Mouse (Mus musculus) heart, embryonic 11.5 days (tissue): ENCODE results near the gene Itgae. TPM values are rescaled to one million over a fixed set of nuclear protein-coding genes. Genes with fewer than 3 reads are reported as not detected.
A peak's percentile ranks its signal among the peaks of the same experiment; 100 is the strongest.

ENCODE experiments used
- ATAC-seq: fragments of 200-750 bp; cut with Nextera tagmentation; replicated peaks from 2 replicates; pipeline ENCODE4 v1.8.0; 2017; ENCODE audit warnings: moderate library complexity; ENCODE audit not compliant: insufficient number of reproducible peaks, low FRiP score, low TSS enrichment
- H3K27ac ChIP-seq: fragments of 300-500 bp; sonication (generic); 2 replicates; pipeline ENCODE4 v1.5.1; 2014; ENCODE audit warnings: mild to moderate bottlenecking, low read depth, low read length
- H3K27me3 ChIP-seq: fragments of 300-500 bp; sonication (generic); 2 replicates; pipeline ENCODE4 v1.6.1; 2014; ENCODE audit warnings: mild to moderate bottlenecking, low read length, mixed read lengths; ENCODE audit not compliant: control insufficient read depth, insufficient read depth
- H3K36me3 ChIP-seq: fragments of 300-500 bp; sonication (generic); 2 replicates; pipeline ENCODE4 v1.6.1; 2014; ENCODE audit warnings: mild to moderate bottlenecking, low read length, moderate library complexity, mixed read lengths; ENCODE audit not compliant: control insufficient read depth, insufficient read depth
- H3K4me1 ChIP-seq: fragments of 300-500 bp; sonication (generic); 2 replicates; pipeline ENCODE4 v1.6.1; 2014; ENCODE audit warnings: low read length; ENCODE audit not compliant: control insufficient read depth, insufficient read depth
- H3K4me2 ChIP-seq: fragments of 300-500 bp; sonication (generic); 2 replicates; pipeline ENCODE4 v1.6.1; 2014; ENCODE audit warnings: mild to moderate bottlenecking, moderate library complexity
- H3K4me3 ChIP-seq: fragments of 300-500 bp; sonication (generic); 2 replicates; pipeline ENCODE4 v1.5.1; 2014; ENCODE audit warnings: low read depth, low read length
- H3K9ac ChIP-seq: fragments of 300-500 bp; sonication (generic); 2 replicates; pipeline ENCODE4 v1.6.1; 2014; ENCODE audit warnings: mild to moderate bottlenecking, low read depth, low read length, moderate library complexity
- H3K9me3 ChIP-seq: fragments of 300-500 bp; sonication (generic); replicated peaks from 2 replicates; pipeline ENCODE4 v1.6.1; 2016; ENCODE audit warnings: low read length; ENCODE audit not compliant: control insufficient read depth
- WGBS: fragments of 180-500 bp; shearing (Covaris S2); extraction: QIAGEN DNeasy Blood & Tissue Kit; methylation state at CpG from one replicate; pipeline ENCODE4 v1.1.7; 2014; ENCODE audit not compliant: insufficient replicate concordance; 5-methylcytosine and 5-hydroxymethylcytosine counted together
- polyA plus RNA-seq: library from polyadenylated mRNA; unstranded; fragments of >200 nt; fragmentation: Nextera tagmentation; extraction: Ambion mirVana; gene quantifications from 2 replicates; pipeline ENCODE4 v1.2.1, GENCODE M21; 2014

Gene Itgae
- polyA plus RNA-seq, 1 experiment from 2014 or later = 0.34 TPM

- WGBS = 78% methylated on average over 10 of the region's 10 CpGs
- no peak overlapping the region for H3K4me2 ChIP-seq
- no peaks in the 10 kb centered on the region for H3K27me3 ChIP-seq
- H3K9me3 ChIP-seq = no peaks in the 10 kb centered on the region
- no peak overlapping the region for H3K9ac ChIP-seq
- no peak for ATAC-seq
- H3K4me1 ChIP-seq = peaks cover 14% of the 10 kb centered on the region
- peak overlapping the region; percentile 70 for H3K27ac ChIP-seq
- peaks cover 6% of the 10 kb centered on the region; the same call in 1 of the 2 replicates for H3K36me3 ChIP-seq
- no peak overlapping the region for H3K4me3 ChIP-seq
Measured at GRCm38 (mm10) chr11:73084804-73085231, 5.6 kb upstream of the Itgae start.

- Histone ChIP-seq H3K4me3 (no peak overlapping the region), H3K36me3 (peaks cover 6% of the 10 kb centered on the region; the same call in 1 of the 2 replicates), H3K4me1 (peaks cover 14% of the 10 kb centered on the region), H3K9ac (no peak overlapping the region), H3K27ac (peak overlapping the region; percentile 70; the same call in 1 of the 2 replicates), H3K4me2 (no peak overlapping the region), H3K9me3 (no peaks in the 10 kb centered on the region), H3K27me3 (no peaks in the 10 kb centered on the region)
- WGBS = 40% methylated on average over 7 of the region's 7 CpGs
- no peak for ATAC-seq
Measured at GRCm38 (mm10) chr11:73085391-73085790, 5.0 kb upstream of the Itgae start.

GRCm38 (mm10) chr11:73087700-73088480, 2.5 kb upstream of the Itgae start:
- peaks cover 14% of the 10 kb centered on the region for H3K4me1 ChIP-seq
- no peaks in the 10 kb centered on the region for H3K27me3 ChIP-seq
- WGBS = 59% methylated on average over 6 of the region's 6 CpGs
- H3K27ac ChIP-seq = peak overlapping the region; percentile 50; the same call in 1 of the 2 replicates
- H3K9ac ChIP-seq = no peak overlapping the region
- no peak overlapping the region for H3K4me2 ChIP-seq
- H3K4me3 ChIP-seq = no peak overlapping the region
- no peaks in the 10 kb centered on the region for H3K36me3 ChIP-seq
- H3K9me3 ChIP-seq = no peaks in the 10 kb centered on the region
- no peak for ATAC-seq

GRCm38 (mm10) chr11:73090826-73091225, 443 bp downstream of the Itgae start:
- Histone ChIP-seq H3K9ac (no peak overlapping the region), H3K27me3 (no peaks in the 10 kb centered on the region), H3K4me2 (no peak overlapping the region), H3K27ac (no peak overlapping the region), H3K9me3 (no peaks in the 10 kb centered on the region), H3K36me3 (no peaks in the 10 kb centered on the region), H3K4me3 (no peak overlapping the region), H3K4me1 (peaks cover 14% of the 10 kb centered on the region)
- WGBS = 82% methylated on average over 2 of the region's 2 CpGs
- no peak for ATAC-seq

DNA sequence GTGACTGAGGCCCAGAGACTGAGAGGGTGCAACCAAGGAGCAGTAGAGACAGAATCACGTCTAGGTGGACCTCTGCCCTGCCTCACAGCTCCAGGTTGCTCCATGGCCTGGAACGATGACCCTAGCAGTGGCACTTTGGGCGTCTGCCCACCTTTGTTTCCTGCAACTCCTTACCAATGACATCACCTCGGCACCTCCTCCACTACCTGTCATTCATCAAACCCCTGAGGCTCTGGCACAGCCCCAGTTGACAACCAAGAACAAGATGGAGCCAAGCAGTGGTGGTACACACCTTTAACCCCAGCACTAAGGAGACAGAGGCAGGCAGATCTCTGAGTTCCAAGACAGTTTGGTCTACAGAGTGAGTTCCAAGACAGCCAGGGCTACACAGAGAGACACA, 1.7 kb downstream of the Itgae start:
- no peak overlapping the region for H3K4me3 ChIP-seq
- ATAC-seq = no peak
- H3K4me2 ChIP-seq = no peak overlapping the region
- H3K36me3 ChIP-seq = no peaks in the 10 kb centered on the region
- no peak overlapping the region for H3K27ac ChIP-seq
- peaks cover 14% of the 10 kb centered on the region for H3K4me1 ChIP-seq
- no peaks in the 10 kb centered on the region for H3K27me3 ChIP-seq
- H3K9me3 ChIP-seq = no peaks in the 10 kb centered on the region
- WGBS = 76% methylated on average over 4 of the region's 4 CpGs
- H3K9ac ChIP-seq = no peak overlapping the region

- no peaks in the 10 kb centered on the region for H3K9me3 ChIP-seq
- no peak overlapping the region for H3K9ac ChIP-seq
- peaks cover 8% of the 10 kb centered on the region for H3K4me1 ChIP-seq
- H3K27ac ChIP-seq = no peak overlapping the region
- H3K27me3 ChIP-seq = no peaks in the 10 kb centered on the region
- H3K4me2 ChIP-seq = no peak overlapping the region
- no peaks in the 10 kb centered on the region for H3K36me3 ChIP-seq
- WGBS = 67% methylated on average over 7 of the region's 7 CpGs
- no peak overlapping the region for H3K4me3 ChIP-seq
- ATAC-seq = no peak
Measured at GRCm38 (mm10) chr11:73092877-73093276, 2.5 kb downstream of the Itgae start.

GRCm38 (mm10) chr11:73094231-73094995, 4.0 kb downstream of the Itgae start:
- no peak for ATAC-seq
- no peak overlapping the region for H3K4me2 ChIP-seq
- H3K9me3 ChIP-seq = no peaks in the 10 kb centered on the region
- H3K27ac ChIP-seq = no peak overlapping the region
- no peak overlapping the region for H3K4me3 ChIP-seq
- H3K9ac ChIP-seq = no peak overlapping the region
- 60% methylated on average over 11 of the region's 11 CpGs for WGBS
- no peaks in the 10 kb centered on the region; the same call in 1 of the 2 replicates for H3K4me1 ChIP-seq
- H3K27me3 ChIP-seq = no peaks in the 10 kb centered on the region
- H3K36me3 ChIP-seq = no peaks in the 10 kb centered on the region

DNA sequence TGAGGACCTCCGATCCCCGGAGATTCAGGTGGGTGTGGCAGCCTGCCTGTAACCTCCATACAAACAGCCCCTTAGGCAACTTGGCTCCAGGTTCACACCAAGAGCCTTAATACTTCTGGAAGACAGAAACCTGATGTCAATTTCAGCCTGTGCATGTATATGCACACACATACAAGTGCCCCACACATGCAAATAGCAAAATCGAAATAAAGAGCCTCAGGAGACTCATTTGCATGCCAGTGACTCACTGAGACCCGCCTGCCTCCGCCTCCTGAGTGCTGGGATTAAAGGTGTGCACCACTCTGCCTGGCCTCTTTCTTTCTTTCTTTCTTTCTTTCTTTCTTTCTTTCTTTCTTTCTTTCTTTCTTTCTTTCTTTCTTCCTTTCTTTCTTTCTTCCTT, 8.5 kb downstream of the Itgae start:
- Histone ChIP-seq H3K9me3 (no peaks in the 10 kb centered on the region), H3K27ac (no peak overlapping the region), H3K27me3 (no peaks in the 10 kb centered on the region), H3K9ac (no peak overlapping the region), H3K4me3 (no peak overlapping the region), H3K36me3 (no peaks in the 10 kb centered on the region), H3K4me2 (no peak overlapping the region), H3K4me1 (no peaks in the 10 kb centered on the region; the same call in 1 of the 2 replicates)
- 69% methylated on average over 5 of the region's 5 CpGs for WGBS
- ATAC-seq = no peak
